8 mouse cellular contexts compared by ENCODE assay signal in the genomic region with DNA sequence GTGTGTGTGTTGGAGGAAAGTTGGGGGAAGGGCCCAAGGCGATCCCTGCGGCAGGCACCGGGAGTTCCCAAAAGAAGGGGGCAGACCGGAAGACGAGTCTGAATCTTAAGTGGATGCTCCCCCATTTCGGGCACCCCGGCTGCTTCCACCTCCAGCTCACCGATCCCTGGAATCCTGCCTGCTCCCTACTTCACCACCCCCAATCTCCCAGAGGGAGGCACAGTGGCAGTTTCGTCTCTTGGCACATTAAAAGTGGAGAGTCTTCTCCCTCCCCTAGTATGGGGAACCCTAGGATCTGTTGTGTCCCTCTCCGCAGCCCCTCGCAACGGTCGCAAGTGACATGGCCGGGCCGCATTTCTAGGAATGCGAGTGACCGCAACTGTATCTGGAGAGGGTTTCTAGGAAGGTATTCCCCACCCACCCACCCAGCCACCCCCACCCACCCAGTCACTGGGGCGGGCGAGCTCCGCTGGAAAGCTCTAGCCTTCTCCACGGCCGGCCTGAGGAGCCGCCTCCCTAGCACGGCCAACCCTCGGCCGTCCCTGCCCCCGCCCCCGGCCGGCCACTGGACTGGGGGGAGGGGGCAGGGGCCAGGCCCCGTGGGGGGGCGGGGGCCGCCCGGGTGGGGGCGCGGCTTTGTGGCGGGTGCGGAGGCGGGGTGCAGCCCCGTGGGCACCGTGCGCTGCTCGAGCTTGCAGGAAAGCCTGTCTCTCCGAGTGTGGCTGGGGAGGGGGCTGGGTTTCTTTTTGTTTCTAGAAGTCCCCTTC.
DNase-seq lines count a peak whose midpoint lies in the region; ATAC-seq and TF ChIP-seq lines count a peak whose summit lies in the region.

No protein-coding gene starts in this region.

- no peak for TF ChIP-seq RAD21 in CH12.LX (IDR thresholded peaks at IDR 0.05; ENCODE audit: low read depth, low read length)

- 0% methylated on average over 17 of the region's 43 CpGs for WGBS in embryonic facial prominence, embryonic 15.5 days
- under 1% methylated on average over 23 of the region's 43 CpGs for WGBS in heart, embryonic 11.5 days (ENCODE audit: insufficient replicate concordance)
- WGBS in kidney, postnatal 0 days, result under 1% methylated on average over 29 of the region's 43 CpGs
- WGBS in lung, embryonic 15.5 days, result 0% methylated on average over 30 of the region's 43 CpGs

- no peaks in the 10 kb centered on the region for H3K79me2 ChIP-seq in CH12.LX (replicated peaks; ENCODE audit: control insufficient read depth, extremely low read depth, insufficient read depth, poor library complexity, severe bottlenecking)

- H3K27ac ChIP-seq in CH12.LX (ENCODE audit: insufficient read depth, low read depth), result no peak overlapping the region
- H3K27ac ChIP-seq in embryonic facial prominence, embryonic 15.5 days (replicated peaks), result peak overlapping the region; percentile 70; the same call in 1 of the 2 replicates
- no peak overlapping the region for H3K27ac ChIP-seq in heart, embryonic 11.5 days (ENCODE audit: low read depth, low read length)
- H3K27ac ChIP-seq in kidney, postnatal 0 days, result peak overlapping the region; percentile 3; the same call in 1 of the 2 replicates
- peak overlapping the region; percentile 9; the same call in 1 of the 2 replicates for H3K27ac ChIP-seq in lung, embryonic 15.5 days

- peak overlapping the region in 1 of 3 experiments; percentile 9 for H3K4me3 ChIP-seq in CH12.LX (replicated peaks in 1 of 3; ENCODE audit: low read depth in 2 of 3, low read length in 2 of 3, poor library complexity in 1 of 3)
- H3K4me3 ChIP-seq in embryonic facial prominence, embryonic 15.5 days (replicated peaks), result peak overlapping the region; percentile 75
- H3K4me3 ChIP-seq in heart, embryonic 11.5 days (ENCODE audit: low read depth, low read length), result peak overlapping the region; percentile 83
- H3K4me3 ChIP-seq in kidney, postnatal 0 days (replicated peaks; ENCODE audit: low read depth, low read length), result peak overlapping the region; percentile 86
- peak overlapping the region; percentile 69 for H3K4me3 ChIP-seq in lung, embryonic 15.5 days

- peaks cover 0 to 8% of the 10 kb centered on the region in 2 experiments; a peak in 2 of 4 replicates for H3K4me1 ChIP-seq in CH12.LX (ENCODE audit: control insufficient read depth in 1 of 2, insufficient read depth in 2 of 2)
- peaks cover 26% of the 10 kb centered on the region for H3K4me1 ChIP-seq in embryonic facial prominence, embryonic 15.5 days
- peaks cover 3% of the 10 kb centered on the region; the same call in 1 of the 2 replicates for H3K4me1 ChIP-seq in heart, embryonic 11.5 days (ENCODE audit: control insufficient read depth, insufficient read depth, low read length)
- H3K4me1 ChIP-seq in kidney, postnatal 0 days (replicated peaks; ENCODE audit: insufficient read depth, low read length), result peaks cover 4% of the 10 kb centered on the region; the same call in 1 of the 2 replicates
- peaks cover 16% of the 10 kb centered on the region for H3K4me1 ChIP-seq in lung, embryonic 15.5 days

- no peaks in the 10 kb centered on the region for H3K9me3 ChIP-seq in CH12.LX (replicated peaks; ENCODE audit: low read length)
- no peaks in the 10 kb centered on the region for H3K9me3 ChIP-seq in embryonic facial prominence, embryonic 15.5 days (replicated peaks)
- no peaks in the 10 kb centered on the region for H3K9me3 ChIP-seq in heart, embryonic 11.5 days (replicated peaks; ENCODE audit: control insufficient read depth, low read length)
- no peaks in the 10 kb centered on the region for H3K9me3 ChIP-seq in kidney, postnatal 0 days (replicated peaks; ENCODE audit: low read length)
- H3K9me3 ChIP-seq in lung, embryonic 15.5 days, result no peaks in the 10 kb centered on the region

- no peak for TF ChIP-seq POLR2A in CH12.LX (IDR thresholded peaks at IDR 0.05; ENCODE audit: low read depth, low read length)

- dilution Hi-C loops in CH12.LX (cut with MboI; ENCODE audit: extremely low pct_ligation_motif_present, extremely low pct_unique_long_range_greater_than_20kb, low sequenced_read_pairs), result no loop called here

- no peak for TF ChIP-seq EP300 in CH12.LX (IDR thresholded peaks at IDR 0.05; ENCODE audit: low read length)

- peaks cover 3% of the 10 kb centered on the region for H3K27me3 ChIP-seq in CH12.LX (replicated peaks)
- H3K27me3 ChIP-seq in embryonic facial prominence, embryonic 15.5 days, result peaks cover 12% of the 10 kb centered on the region; the same call in 1 of the 2 replicates
- peaks cover 16% of the 10 kb centered on the region for H3K27me3 ChIP-seq in heart, embryonic 11.5 days (ENCODE audit: control insufficient read depth, insufficient read depth, low read length)
- H3K27me3 ChIP-seq in kidney, postnatal 0 days (ENCODE audit: insufficient read depth, low read length), result no peaks in the 10 kb centered on the region
- no peaks in the 10 kb centered on the region; the same call in 1 of the 2 replicates for H3K27me3 ChIP-seq in lung, embryonic 15.5 days

- peak overlapping the region; percentile 64 for H3K4me2 ChIP-seq in CH12.LX (ENCODE audit: insufficient read depth, low read depth, poor library complexity, severe bottlenecking)
- H3K4me2 ChIP-seq in embryonic facial prominence, embryonic 15.5 days (replicated peaks), result peak overlapping the region; percentile 98
- peak overlapping the region; percentile 98 for H3K4me2 ChIP-seq in heart, embryonic 11.5 days
- H3K4me2 ChIP-seq in kidney, postnatal 0 days (ENCODE audit: low read length), result peak overlapping the region; percentile 100
- peak overlapping the region; percentile 93 for H3K4me2 ChIP-seq in lung, embryonic 15.5 days

- in situ Hi-C loops in CH12.LX (cut with MboI; ENCODE audit: low pct_ligation_motif_present, low pct_unique_long_range_greater_than_20kb, low sequenced_read_pairs), result loop anchor here (25.0 kb wide), 1 partner anchor 290 kb away; a partner anchor contains a TSS

- H3K9ac ChIP-seq in CH12.LX (ENCODE audit: insufficient read depth, low read depth), result no peak overlapping the region
- H3K9ac ChIP-seq in embryonic facial prominence, embryonic 15.5 days, result peak overlapping the region; percentile 75
- H3K9ac ChIP-seq in heart, embryonic 11.5 days (ENCODE audit: low read depth, low read length), result peak overlapping the region; percentile 80
- H3K9ac ChIP-seq in kidney, postnatal 0 days (ENCODE audit: low read depth, low read length), result peak overlapping the region; percentile 69
- peak overlapping the region; percentile 63 for H3K9ac ChIP-seq in lung, embryonic 15.5 days

- peak; percentile 77 for ATAC-seq in embryonic facial prominence, embryonic 15.5 days (ENCODE audit: insufficient number of reproducible peaks, low FRiP score, low TSS enrichment, low read depth)
- peak; percentile 73 for ATAC-seq in heart, embryonic 11.5 days (replicated peaks; ENCODE audit: insufficient number of reproducible peaks, low FRiP score, low TSS enrichment)
- peak; percentile 83 for ATAC-seq in kidney, postnatal 0 days (replicated peaks; ENCODE audit: low FRiP score, low read depth)
- ATAC-seq in lung, embryonic 15.5 days (ENCODE audit: borderline replicate concordance, extremely low read depth, low FRiP score, low TSS enrichment), result peak; percentile 80
- no peak for ATAC-seq in megakaryocyte-erythroid progenitor cell, adult 5-6 weeks (replicated peaks; ENCODE audit: low FRiP score, low TSS enrichment, poor library complexity, severe bottlenecking)

- no peaks in the 10 kb centered on the region for H3K36me3 ChIP-seq in CH12.LX (replicated peaks in 1 of 2; ENCODE audit: control insufficient read depth in 1 of 2, insufficient read depth in 1 of 2, low read length in 1 of 2)
- no peaks in the 10 kb centered on the region for H3K36me3 ChIP-seq in embryonic facial prominence, embryonic 15.5 days
- no peaks in the 10 kb centered on the region for H3K36me3 ChIP-seq in heart, embryonic 11.5 days (ENCODE audit: control insufficient read depth, insufficient read depth, low read length)
- no peaks in the 10 kb centered on the region for H3K36me3 ChIP-seq in kidney, postnatal 0 days (ENCODE audit: insufficient read depth, low read length)
- H3K36me3 ChIP-seq in lung, embryonic 15.5 days, result no peaks in the 10 kb centered on the region

- DNase-seq in CH12.LX (ENCODE audit: extremely low read depth), result no peak
- peak; percentile 62 to 85 for DNase-seq in adrenal gland, adult (ENCODE audit: inconsistent age in 2 of 2, low spot score in 1 of 2)
- DNase-seq in kidney, postnatal 0 days (ENCODE audit: low spot score), result peak; percentile 63
- peak; percentile 18 for DNase-seq in retina, embryonic 14.5 days (ENCODE audit: low spot score)

- TF ChIP-seq CTCF in CH12.LX (conservative IDR thresholded peaks at IDR 0.05 in 1 of 2, IDR thresholded peaks at IDR 0.05 in 1 of 2; ENCODE audit: low read depth in 2 of 2, low read length in 2 of 2), result no peak
- TF ChIP-seq CTCF in kidney, postnatal 0 days (IDR thresholded peaks at IDR 0.05; ENCODE audit: low read depth), result no peak

TF ChIP-seq in CH12.LX, 34 proteins besides CTCF, POLR2A, EP300 and RAD21:
- no peak for TF ChIP-seq RCOR1 (conservative IDR thresholded peaks at IDR 0.05; ENCODE audit: low read depth, low read length)

Comparison
In these comparisons a context has a peak if more than half of its experiments do, and no peak if none do; other contexts are left out.
1. H3K27ac ChIP-seq: peak in embryonic facial prominence, embryonic 15.5 days (single experiment), kidney, postnatal 0 days (single experiment) and lung, embryonic 15.5 days (single experiment); none in CH12.LX (single experiment) and heart, embryonic 11.5 days (single experiment).
2. Peak in every context shown above with its lines, with median percentiles within 50 percentile points of each other: H3K4me2 ChIP-seq.